Mouse (Mus musculus) heart, postnatal 4 days (tissue): ENCODE results near the gene Ap3d1. TPM values are rescaled to one million over a fixed set of nuclear protein-coding genes. Genes with fewer than 3 reads are reported as not detected.
A peak's percentile ranks its signal among the peaks of the same experiment; 100 is the strongest.

Experiments
- DNase-seq: peaks from one replicate; pipeline ENCODE4 v3.0.0; 2021
- total RNA-seq, 2 experiments: library from RNA; stranded (reverse); gene quantifications; 2 replicates each; pipeline ENCODE4 v1.2.3; 2021

Ap3d1 gene
- total RNA-seq, 2 experiments from 2014 or later: 47.8 to 53.8 TPM

- no peak for DNase-seq
These were observed 38.4 kb downstream of the Ap3d1 start for GRCm38 (mm10) chr10:80703643-80704042.

GRCm38 (mm10) chr10:80702536-80703390 lies 39.3 kb downstream of the Ap3d1 start:
- peak; percentile 96 for DNase-seq

- peak; percentile 98 for DNase-seq
These were observed 40.1 kb downstream of the Ap3d1 start, which contains the start of the genes Mob3a and Izumo4 for GRCm38 (mm10) chr10:80701721-80702535. Gene Mob3a (minus strand): TSS chr10:80701977. Gene Izumo4 (plus strand): TSS chr10:80702184.

- DNase-seq: no peak
These were observed 41.3 kb downstream of the Ap3d1 start for GRCm38 (mm10) chr10:80700732-80701131.

GRCm38 (mm10) chr10:80700038-80700504 lies 42.0 kb downstream of the Ap3d1 start:
- no peak for DNase-seq

GRCm38 (mm10) chr10:80698605-80699004 lies 43.5 kb downstream of the Ap3d1 start:
- DNase-seq: no peak

- DNase-seq: no peak
These were observed 44.3 kb downstream of the Ap3d1 start for GRCm38 (mm10) chr10:80697812-80698211.

- DNase-seq: no peak
These were observed 44.7 kb downstream of the Ap3d1 start for GRCm38 (mm10) chr10:80697393-80697787.

- no peak for DNase-seq
These were observed 45.3 kb downstream of the Ap3d1 start for GRCm38 (mm10) chr10:80696502-80697392.

- no peak for DNase-seq
These were observed 46.1 kb downstream of the Ap3d1 start for GRCm38 (mm10) chr10:80695801-80696501.

GRCm38 (mm10) chr10:80695186-80695585 lies 46.9 kb downstream of the Ap3d1 start:
- DNase-seq: no peak

- no peak for DNase-seq
These were observed 47.7 kb downstream of the Ap3d1 start for GRCm38 (mm10) chr10:80694159-80694938.

GRCm38 (mm10) chr10:80693401-80694045 lies 48.5 kb downstream of the Ap3d1 start:
- DNase-seq: no peak

- no peak for DNase-seq
These were observed 49.6 kb downstream of the Ap3d1 start for GRCm38 (mm10) chr10:80692249-80693165.

- peak; percentile 85 for DNase-seq
These were observed 54.2 kb downstream of the Ap3d1 start for GRCm38 (mm10) chr10:80687850-80688249.

- DNase-seq: no peak
These were observed 55.4 kb downstream of the Ap3d1 start for GRCm38 (mm10) chr10:80686617-80687016.

GRCm38 (mm10) chr10:80684984-80685383 lies 57.1 kb downstream of the Ap3d1 start:
- no peak for DNase-seq

- peak; percentile 80 for DNase-seq
These were observed 57.9 kb downstream of the Ap3d1 start for GRCm38 (mm10) chr10:80684214-80684613.

GRCm38 (mm10) chr10:80683647-80684046 lies 58.4 kb downstream of the Ap3d1 start:
- no peak for DNase-seq
